Mouse (Mus musculus) midbrain, embryonic 14.5 days (tissue): ENCODE data around the gene Kcne1. TPM values are rescaled to one million over a fixed set of nuclear protein-coding genes. Genes with fewer than 3 reads are reported as not detected.
A peak's percentile ranks its signal among the peaks of the same experiment; 100 is the strongest.

Experiments used
- ATAC-seq: fragments of 200-750 bp; cut with Nextera tagmentation; 2 replicates; pipeline ENCODE4 v1.8.0; 2017; ENCODE audit warnings: moderate number of reproducible peaks, moderate library complexity; ENCODE audit not compliant: low FRiP score, low TSS enrichment
- DNase-seq: peaks from one replicate; pipeline ENCODE4 v3.0.0-alpha.2; 2015
- H3K27ac ChIP-seq: fragments of 300-500 bp; sonication (generic); replicated peaks from 2 replicates; pipeline ENCODE4 v1.5.1; 2014; ENCODE audit warnings: mild to moderate bottlenecking, low read depth, low read length, moderate library complexity
- H3K27me3 ChIP-seq: fragments of 300-500 bp; sonication (generic); 2 replicates; pipeline ENCODE4 v1.6.1; 2014; ENCODE audit warnings: low read length, control low read depth, mixed read lengths; ENCODE audit not compliant: control insufficient read depth, insufficient read depth
- H3K36me3 ChIP-seq: fragments of 300-500 bp; sonication (generic); 2 replicates; pipeline ENCODE4 v1.6.1; 2014; ENCODE audit warnings: low read length, control low read depth; ENCODE audit not compliant: control insufficient read depth, insufficient read depth
- H3K4me1 ChIP-seq: fragments of 300-500 bp; sonication (generic); 2 replicates; pipeline ENCODE4 v1.6.1; 2014; ENCODE audit warnings: mild to moderate bottlenecking, antibody characterized with exemption, low read length, control low read depth; ENCODE audit not compliant: control insufficient read depth, insufficient read depth
- H3K4me2 ChIP-seq: fragments of 300-500 bp; sonication (generic); 2 replicates; pipeline ENCODE4 v1.6.1; 2014; ENCODE audit warnings: mild to moderate bottlenecking, low read length, moderate library complexity
- H3K4me3 ChIP-seq: fragments of 300-500 bp; sonication (generic); replicated peaks from 2 replicates; pipeline ENCODE4 v1.5.1; 2014; ENCODE audit warnings: low read depth, low read length
- H3K9ac ChIP-seq: fragments of 300-500 bp; sonication (generic); replicated peaks from 2 replicates; pipeline ENCODE4 v1.6.1; 2014; ENCODE audit warnings: mild to moderate bottlenecking, low read length, moderate library complexity
- H3K9me3 ChIP-seq: fragments of 300-500 bp; sonication (generic); 2 replicates; pipeline ENCODE4 v1.6.1; 2016; ENCODE audit warnings: low read length, control low read depth, mixed read lengths; ENCODE audit not compliant: control insufficient read depth
- WGBS: fragments of 180-500 bp; shearing (Covaris S2); extraction: QIAGEN DNeasy Blood & Tissue Kit; methylation state at CpG from one replicate; pipeline ENCODE4 v1.1.7; 2014; 5-methylcytosine and 5-hydroxymethylcytosine counted together
- polyA plus RNA-seq: library from polyadenylated mRNA; unstranded; fragments of >200 nt; fragmentation: Nextera tagmentation; extraction: Ambion mirVana; gene quantifications from 2 replicates; pipeline ENCODE4 v1.2.1, GENCODE M21; 2014

Kcne1 gene
- polyA plus RNA-seq, 1 experiment from 2014 or later = not detected

- H3K4me1 ChIP-seq = 0 out of 2 replicates have a peak, but pooled peaks cover 7% of the 10 kb centered on the region
- WGBS = 62% methylated on average over 2 of the region's 2 CpGs
- H3K9ac ChIP-seq = no peak overlapping the region
- no peaks in the 10 kb centered on the region for H3K9me3 ChIP-seq
- no peaks in the 10 kb centered on the region for H3K36me3 ChIP-seq
- no peak for ATAC-seq
- H3K27ac ChIP-seq = no peak overlapping the region
- no peak overlapping the region for H3K4me3 ChIP-seq
- no peak overlapping the region for H3K4me2 ChIP-seq
- no peaks in the 10 kb centered on the region for H3K27me3 ChIP-seq
- DNase-seq = no peak
Observed at GRCm38 (mm10) chr16:92369260-92369659, 10.0 kb upstream of the Kcne1 start.

DNA sequence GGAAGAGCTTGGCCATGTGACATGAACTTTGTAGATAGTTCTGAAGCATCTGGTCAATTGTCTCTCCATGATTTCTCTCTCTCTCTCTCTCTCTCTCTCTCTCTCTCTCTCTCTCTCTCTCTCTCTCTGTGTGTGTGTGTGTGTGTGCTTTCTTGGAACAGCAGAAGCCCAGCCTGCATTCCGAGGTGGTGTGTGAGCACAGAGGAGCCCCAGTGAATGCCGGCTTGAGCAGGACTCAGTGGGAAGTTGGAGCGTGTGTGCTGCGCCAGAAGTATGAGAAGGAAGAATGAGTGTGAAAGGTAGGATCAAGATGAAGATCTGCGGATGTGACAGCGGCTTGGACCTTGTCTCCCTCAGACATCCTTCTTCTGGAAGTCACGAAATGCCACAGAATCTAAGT, 6.2 kb upstream of the Kcne1 start:
- Histone ChIP-seq H3K9ac (no peak overlapping the region), H3K4me3 (no peak overlapping the region), H3K27me3 (no peaks in the 10 kb centered on the region), H3K36me3 (no peaks in the 10 kb centered on the region), H3K4me2 (no peak overlapping the region), H3K27ac (no peak overlapping the region), H3K9me3 (no peaks in the 10 kb centered on the region), H3K4me1 (no peaks in the 10 kb centered on the region)
- DNase-seq = no peak
- 52% methylated on average over 7 of the region's 7 CpGs for WGBS
- no peak for ATAC-seq

GRCm38 (mm10) chr16:92360711-92361110, 1.4 kb upstream of the Kcne1 start:
- no peak overlapping the region for H3K27ac ChIP-seq
- ATAC-seq = no peak
- no peaks in the 10 kb centered on the region for H3K9me3 ChIP-seq
- no peak overlapping the region for H3K9ac ChIP-seq
- 0 out of 2 replicates have a peak, but pooled peaks cover 3% of the 10 kb centered on the region for H3K4me1 ChIP-seq
- DNase-seq = no peak
- no peaks in the 10 kb centered on the region for H3K36me3 ChIP-seq
- H3K27me3 ChIP-seq = no peaks in the 10 kb centered on the region
- no peak overlapping the region for H3K4me2 ChIP-seq
- H3K4me3 ChIP-seq = no peak overlapping the region
- WGBS = 88% methylated on average over 7 of the region's 7 CpGs

DNA sequence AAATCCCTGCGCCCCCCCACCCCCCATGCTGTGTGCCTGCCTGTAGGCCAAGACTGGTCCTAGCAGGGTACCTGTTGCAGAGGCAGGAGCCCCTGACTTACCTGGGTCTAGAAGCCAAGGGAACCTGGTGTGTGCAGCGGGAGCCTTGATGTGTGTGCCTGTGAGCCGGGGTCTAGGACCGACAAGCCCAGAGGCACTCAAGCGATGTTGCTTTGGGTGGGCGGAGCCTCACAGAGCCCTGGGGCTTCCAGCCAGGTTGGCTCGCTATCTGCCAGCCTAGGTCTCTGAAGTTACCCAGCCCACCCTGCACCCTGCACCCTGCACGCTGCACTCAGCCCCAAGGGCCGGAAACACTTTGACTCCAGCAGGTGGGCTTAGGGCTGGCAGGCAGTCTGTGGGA, 534 bp downstream of the Kcne1 start:
- no peaks in the 10 kb centered on the region for H3K27me3 ChIP-seq
- H3K27ac ChIP-seq = no peak overlapping the region
- no peak overlapping the region for H3K4me3 ChIP-seq
- WGBS = 24% methylated on average over 9 of the region's 9 CpGs
- 0 out of 2 replicates have a peak, but pooled peaks cover 3% of the 10 kb centered on the region for H3K4me1 ChIP-seq
- no peaks in the 10 kb centered on the region for H3K36me3 ChIP-seq
- H3K4me2 ChIP-seq = no peak overlapping the region
- DNase-seq (no peak), ATAC-seq (no peak)
- no peak overlapping the region for H3K9ac ChIP-seq
- no peaks in the 10 kb centered on the region for H3K9me3 ChIP-seq

DNA sequence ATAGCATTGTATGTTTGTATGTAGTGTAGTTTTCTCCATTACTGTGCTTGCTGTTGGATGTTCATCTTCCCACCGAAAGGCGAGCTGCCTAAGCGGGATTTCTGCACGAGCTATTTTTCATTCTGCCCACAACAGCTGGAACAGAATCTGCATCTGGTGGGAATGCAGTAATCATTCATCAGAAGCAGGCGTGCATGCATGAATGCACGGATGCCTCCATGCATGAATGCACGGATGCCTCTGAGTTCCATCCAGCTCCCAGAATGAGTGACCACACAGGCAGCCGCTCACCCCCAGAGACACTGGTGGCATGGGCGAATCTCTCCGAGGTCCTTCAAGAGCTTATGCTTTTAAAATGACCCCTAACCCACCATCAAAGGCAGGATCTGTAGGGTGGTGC, 1.7 kb downstream of the Kcne1 start:
- H3K4me3 ChIP-seq = no peak overlapping the region
- H3K27ac ChIP-seq = no peak overlapping the region
- ATAC-seq (no peak), DNase-seq (no peak)
- H3K27me3 ChIP-seq = no peaks in the 10 kb centered on the region
- 21% methylated on average over 10 of the region's 10 CpGs for WGBS
- H3K4me1 ChIP-seq = 0 out of 2 replicates have a peak, but pooled peaks cover 3% of the 10 kb centered on the region
- H3K9ac ChIP-seq = no peak overlapping the region
- H3K9me3 ChIP-seq = no peaks in the 10 kb centered on the region
- H3K4me2 ChIP-seq = no peak overlapping the region
- no peaks in the 10 kb centered on the region for H3K36me3 ChIP-seq

GRCm38 (mm10) chr16:92357023-92357422, 2.2 kb downstream of the Kcne1 start:
- H3K27me3 ChIP-seq = no peaks in the 10 kb centered on the region
- no peaks in the 10 kb centered on the region for H3K36me3 ChIP-seq
- WGBS = 64% methylated on average over 9 of the region's 9 CpGs
- H3K9me3 ChIP-seq = no peaks in the 10 kb centered on the region
- no peak overlapping the region for H3K4me3 ChIP-seq
- 0 out of 2 replicates have a peak, but pooled peaks cover 3% of the 10 kb centered on the region for H3K4me1 ChIP-seq
- no peak overlapping the region for H3K4me2 ChIP-seq
- ATAC-seq (no peak), DNase-seq (no peak)
- H3K27ac ChIP-seq = no peak overlapping the region
- H3K9ac ChIP-seq = no peak overlapping the region

- ATAC-seq = no peak
- no peak overlapping the region for H3K4me2 ChIP-seq
- no peaks in the 10 kb centered on the region for H3K36me3 ChIP-seq
- H3K9me3 ChIP-seq = no peaks in the 10 kb centered on the region
- no peaks in the 10 kb centered on the region for H3K27me3 ChIP-seq
- 0 out of 2 replicates have a peak, but pooled peaks cover 3% of the 10 kb centered on the region for H3K4me1 ChIP-seq
- WGBS = 82% methylated on average over 11 of the region's 11 CpGs
- DNase-seq = no peak
- H3K4me3 ChIP-seq = no peak overlapping the region
- H3K27ac ChIP-seq = no peak overlapping the region
- 0 out of 2 replicates have a peak overlapping the region, but pooled peaks have one; percentile 4 for H3K9ac ChIP-seq
Observed at GRCm38 (mm10) chr16:92355982-92356381, 3.3 kb downstream of the Kcne1 start.

DNA sequence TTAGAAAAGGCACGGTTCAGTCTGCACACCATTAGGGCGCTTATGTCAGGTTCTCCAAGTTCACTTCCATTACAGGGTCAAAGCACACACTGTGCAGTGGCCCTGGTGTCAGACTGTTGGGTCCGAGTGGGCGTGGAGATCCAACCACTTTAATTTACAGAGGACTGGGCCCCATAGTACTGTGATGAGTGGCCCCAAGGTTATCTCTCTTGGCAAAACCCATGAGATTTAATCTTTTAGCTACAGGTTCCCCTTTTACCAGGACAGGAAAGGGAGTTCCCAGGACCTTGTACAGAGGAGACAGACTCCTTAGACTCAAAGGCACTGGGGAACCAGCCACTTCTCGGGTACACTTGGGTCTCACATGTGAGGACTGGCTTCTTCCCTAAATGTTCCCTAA, 3.9 kb downstream of the Kcne1 start:
- WGBS = 87% methylated on average over 5 of the region's 5 CpGs
- 0 out of 2 replicates have a peak, but pooled peaks cover 3% of the 10 kb centered on the region for H3K4me1 ChIP-seq
- no peak overlapping the region for H3K4me3 ChIP-seq

GRCm38 (mm10) chr16:92353897-92354296, 5.4 kb downstream of the Kcne1 start:
- DNase-seq = no peak
- Histone ChIP-seq H3K9me3 (no peaks in the 10 kb centered on the region; the same call in 1 of the 2 replicates), H3K4me1 (0 out of 2 replicates have a peak, but pooled peaks cover 3% of the 10 kb centered on the region), H3K9ac (no peak overlapping the region), H3K4me2 (no peak overlapping the region), H3K4me3 (no peak overlapping the region), H3K36me3 (no peaks in the 10 kb centered on the region), H3K27me3 (no peaks in the 10 kb centered on the region), H3K27ac (no peak overlapping the region)
- 85% methylated on average over 2 of the region's 2 CpGs for WGBS
- no peak for ATAC-seq

More for the DNA sequence above, 3.9 kb downstream of the Kcne1 start:
- ATAC-seq = no peak
- no peak for DNase-seq
- Histone ChIP-seq H3K9ac (no peak overlapping the region), H3K27me3 (no peaks in the 10 kb centered on the region), H3K4me2 (no peak overlapping the region), H3K9me3 (no peaks in the 10 kb centered on the region), H3K36me3 (no peaks in the 10 kb centered on the region), H3K27ac (no peak overlapping the region)
